Mouse (Mus musculus) kidney, adult 8-10 months (tissue): Measurements from ENCODE around the gene Pbld2.

Source experiments
- DNase-seq, 2 experiments: peaks; one replicate each; pipeline ENCODE4 v3.0.0; 2022

The Pbld2 gene

DNA sequence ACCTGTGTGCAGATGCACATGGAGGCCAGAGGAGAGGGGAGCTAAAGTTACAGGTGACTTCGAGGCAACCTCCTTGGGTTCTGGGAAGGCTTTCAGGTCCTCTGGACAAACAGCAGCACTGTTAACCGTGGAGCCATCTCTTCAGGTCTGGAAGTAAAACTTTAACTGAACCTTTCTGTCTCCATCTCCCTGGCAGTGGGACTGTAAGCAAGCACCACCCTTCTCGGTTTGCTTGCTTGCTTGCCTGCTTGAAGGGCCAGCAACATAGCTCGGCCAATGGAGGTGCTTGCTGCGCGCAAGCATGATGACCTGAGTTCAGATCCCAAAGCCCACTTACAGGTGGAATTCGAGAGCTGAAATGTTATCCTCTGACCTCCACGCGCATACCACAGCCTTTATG lies 40.4 kb downstream of the Pbld2 start:
- peak; percentile 50 to 65 for DNase-seq

DNA sequence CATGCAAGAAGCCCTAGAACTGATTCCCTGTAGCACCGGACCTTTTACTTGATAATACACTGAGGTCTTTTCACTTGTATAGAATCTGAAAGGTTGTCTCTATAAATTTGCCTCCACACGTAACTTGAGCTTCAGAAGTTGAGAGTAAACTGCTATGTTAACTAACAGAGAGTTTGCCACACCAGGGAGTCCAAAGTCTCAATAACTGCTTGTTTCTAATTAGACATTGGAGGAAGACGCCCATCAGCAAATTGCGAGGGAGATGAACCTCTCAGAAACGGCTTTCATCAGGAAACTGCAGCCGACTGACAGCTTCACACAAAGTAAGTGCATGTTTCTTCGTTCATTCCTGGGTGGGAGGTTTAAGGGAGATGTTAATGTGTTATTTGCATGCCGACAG lies 41.4 kb downstream of the Pbld2 start:
- DNase-seq: peak; percentile 26 to 29

DNA sequence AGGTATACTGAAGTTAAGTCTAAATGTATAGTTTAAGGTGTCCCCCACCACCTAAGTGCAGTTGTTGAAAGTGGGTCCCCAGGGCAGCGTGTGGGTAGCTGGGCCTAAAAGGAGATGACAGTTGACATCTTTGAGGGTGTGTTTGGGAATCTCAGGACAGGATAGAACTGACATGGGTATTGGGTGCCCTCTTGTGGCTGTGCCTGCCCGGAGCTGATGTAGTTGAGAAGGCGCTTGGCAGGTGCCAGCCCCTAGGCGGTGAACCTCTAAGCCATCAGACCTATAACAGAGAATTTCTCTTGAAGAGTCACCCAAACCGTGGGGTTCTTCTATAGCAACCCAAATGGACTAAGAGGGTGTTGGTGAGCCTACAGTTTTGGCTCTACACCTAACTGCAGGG lies 41.9 kb downstream of the Pbld2 start:
- DNase-seq: peak; percentile 78 to 87

DNA sequence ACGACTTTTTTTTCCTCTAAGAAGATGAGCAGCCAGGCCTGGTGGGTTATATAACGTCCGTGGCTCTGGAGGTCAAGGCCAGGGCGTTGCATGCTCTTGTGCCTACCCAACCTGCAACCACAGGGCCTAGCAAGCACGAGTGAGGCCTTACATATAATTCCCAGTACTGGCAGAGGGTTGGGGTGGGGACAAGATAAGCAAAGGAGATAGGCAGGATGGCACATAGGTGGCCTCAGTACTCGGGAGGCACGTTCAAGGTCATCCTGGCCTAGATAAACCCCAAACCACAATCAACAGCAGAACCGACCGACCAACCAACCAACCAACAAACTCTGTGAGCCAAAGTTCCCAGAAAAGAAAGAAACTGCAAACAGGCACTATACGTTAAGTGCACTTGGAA lies 62.2 kb downstream of the Pbld2 start:
- DNase-seq: no peak

DNA sequence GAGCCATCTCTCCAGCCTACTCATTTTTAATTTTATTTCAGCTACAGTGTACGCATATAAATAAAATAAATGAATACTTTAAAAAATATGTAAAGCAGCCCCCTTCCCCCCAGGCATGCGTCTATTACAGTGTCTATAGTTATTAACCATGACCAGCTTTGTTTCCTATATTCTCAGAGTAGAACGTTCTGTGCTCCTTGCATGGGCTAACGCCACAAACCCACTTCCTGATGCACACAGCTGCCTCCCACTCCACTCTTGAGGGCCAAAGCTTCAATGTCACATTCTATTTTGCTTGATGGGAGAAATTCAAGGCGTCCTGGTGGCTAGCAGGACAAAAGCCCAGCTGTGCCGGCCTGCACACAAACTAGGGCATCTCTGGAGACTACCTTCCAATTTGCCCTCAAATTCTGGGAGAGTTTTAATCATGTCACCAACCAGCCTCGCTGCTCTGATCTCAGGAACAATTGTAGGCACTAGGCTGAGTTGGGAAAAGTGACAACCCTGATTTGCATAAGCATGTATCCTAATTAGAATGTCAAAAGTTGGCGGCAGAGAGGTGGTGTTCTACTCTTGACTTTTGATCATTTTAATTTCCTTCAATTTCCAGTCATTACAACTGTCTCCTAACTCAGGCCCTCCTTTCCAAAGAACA lies 65.1 kb downstream of the Pbld2 start:
- DNase-seq: no peak

DNA sequence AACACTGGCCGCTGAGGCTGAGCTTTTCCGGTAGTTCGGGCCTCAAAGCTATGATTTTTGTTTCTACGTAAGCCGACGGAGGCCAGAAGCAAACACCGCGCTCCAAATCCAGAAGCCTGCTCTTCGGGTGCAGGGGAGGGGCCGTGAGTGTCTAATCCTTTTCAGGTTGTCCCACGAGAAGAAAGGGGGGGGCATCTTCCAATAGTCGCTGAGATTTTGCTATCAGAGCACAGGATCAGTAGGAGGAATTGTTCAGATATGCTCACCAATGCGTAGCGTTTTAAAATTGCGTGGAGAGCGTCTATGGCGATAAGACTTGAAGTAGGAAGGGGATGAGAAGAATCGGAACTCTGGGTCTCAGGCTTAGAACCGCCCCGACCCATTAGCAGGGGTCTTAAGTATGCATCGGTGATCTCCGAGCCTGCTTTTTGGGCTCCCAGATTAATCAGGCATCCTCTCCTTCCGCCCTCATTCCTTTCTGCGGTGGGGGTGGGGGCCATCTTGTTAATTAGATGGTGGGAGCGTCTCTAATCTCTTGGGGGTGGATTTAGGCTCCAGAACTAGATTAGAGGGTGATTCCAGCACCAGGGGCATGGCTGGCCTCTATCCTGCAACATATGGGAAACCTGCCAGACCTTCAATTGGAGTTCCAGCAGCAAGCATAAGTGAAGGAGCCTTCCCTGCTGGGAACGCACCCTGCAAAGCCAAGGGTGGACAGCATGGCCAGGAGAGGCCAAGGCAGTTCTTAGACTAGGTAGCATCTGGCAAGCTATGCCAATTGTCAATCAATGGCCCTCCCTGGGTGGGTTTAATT lies 65.8 kb downstream of the Pbld2 start:
- no peak for DNase-seq

DNA sequence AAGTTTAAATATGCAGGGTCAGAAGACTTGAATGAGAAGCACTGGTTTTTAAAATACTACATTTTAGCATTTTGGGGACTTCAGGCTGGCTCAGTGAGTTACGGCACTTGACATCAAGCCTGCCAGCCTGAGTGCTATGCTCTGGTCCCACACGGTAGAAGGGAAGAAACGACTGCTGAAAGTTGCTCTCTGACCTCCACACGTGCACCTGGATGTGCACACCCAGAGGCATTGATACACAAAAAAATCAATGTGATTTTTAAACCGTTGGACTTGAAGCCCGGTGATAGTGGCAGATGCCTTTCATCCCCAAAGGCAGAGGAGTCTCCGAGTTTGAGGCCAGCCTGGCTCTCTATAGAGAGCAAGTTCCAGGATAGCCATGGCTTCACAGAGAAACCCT lies 67.8 kb downstream of the Pbld2 start:
- no peak for DNase-seq

DNA sequence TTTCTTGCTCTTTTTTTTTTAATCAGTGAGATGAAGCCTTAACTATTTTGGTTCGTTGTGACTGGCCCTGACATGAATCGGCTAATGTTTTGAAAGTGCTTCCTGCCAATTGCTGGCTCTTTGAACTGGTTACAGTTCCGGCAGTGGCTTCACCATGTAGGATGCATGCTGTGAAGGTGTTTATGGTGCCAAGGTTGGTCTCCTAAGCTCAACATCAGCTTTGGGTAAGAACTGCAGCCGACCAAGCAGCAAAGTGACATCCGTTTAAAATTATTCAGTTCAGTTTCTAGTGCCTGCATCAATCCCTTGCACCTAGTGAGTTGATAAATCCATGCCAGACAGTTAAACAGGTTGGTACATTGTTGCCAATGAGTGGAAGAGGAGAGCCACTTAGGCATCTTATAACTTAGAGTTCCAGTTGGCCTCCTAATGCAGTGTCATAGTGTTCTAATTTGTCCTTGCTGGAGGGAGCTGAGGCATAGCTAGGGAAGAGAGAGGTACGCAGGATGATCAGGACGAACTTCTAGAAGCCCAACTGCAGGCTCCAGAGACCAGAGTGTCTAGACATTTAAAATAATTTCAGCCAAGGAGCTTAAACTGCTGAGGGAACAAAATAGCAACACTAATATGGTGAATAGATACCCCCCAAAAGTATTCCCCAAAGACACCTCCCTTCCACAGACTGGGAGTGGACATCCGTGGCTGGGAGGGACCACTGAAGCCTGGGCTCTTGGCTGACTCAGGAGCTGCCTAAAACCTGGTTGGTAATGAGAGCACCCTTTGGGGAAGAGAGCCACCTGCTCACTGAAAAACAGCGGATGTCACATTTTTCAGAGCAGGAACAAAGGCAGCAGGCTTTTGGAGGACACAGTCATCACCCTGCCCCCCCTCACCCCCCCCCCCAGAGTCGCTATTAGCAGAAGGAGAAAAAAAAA lies 68.8 kb downstream of the Pbld2 start:
- DNase-seq: no peak

DNA sequence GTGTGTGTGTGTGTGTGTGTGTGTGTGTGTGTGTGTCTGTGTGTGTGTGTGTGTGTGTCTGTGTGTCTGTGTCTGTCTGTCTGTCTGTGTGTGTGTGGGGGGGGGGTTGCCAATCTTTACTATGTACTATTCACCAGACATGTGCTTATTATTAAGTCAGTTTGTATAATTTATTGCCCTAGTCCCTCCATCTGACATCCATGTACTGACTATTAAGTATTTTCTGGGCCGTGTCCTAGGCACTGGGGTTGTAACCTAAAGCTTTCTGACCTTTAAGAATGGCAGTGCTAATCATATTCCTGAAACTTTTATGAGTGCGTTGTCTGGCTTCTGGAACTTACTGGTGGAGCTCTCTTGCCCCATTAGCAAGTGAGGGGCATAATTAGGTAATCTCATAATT lies 72.6 kb downstream of the Pbld2 start:
- DNase-seq: no peak

DNA sequence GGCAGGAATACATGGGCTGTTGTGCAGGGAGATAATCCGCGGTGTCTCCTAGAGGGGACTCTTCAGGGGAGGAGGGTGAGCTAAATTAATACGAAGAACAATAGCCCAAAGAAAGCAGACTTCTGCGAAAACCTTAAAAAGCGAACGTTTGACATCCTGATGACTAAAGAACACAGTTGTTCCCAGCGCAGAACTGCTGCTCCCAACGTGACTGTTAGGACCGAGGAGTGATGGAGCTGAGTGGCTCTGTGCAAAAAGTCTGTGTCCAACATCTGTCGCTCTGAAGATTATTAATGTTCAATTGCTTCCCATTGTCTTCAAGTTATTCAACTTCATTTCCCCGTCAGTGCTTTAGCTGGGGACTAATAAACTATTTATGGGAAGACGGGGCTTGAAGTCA lies 74.1 kb downstream of the Pbld2 start:
- DNase-seq: no peak

DNA sequence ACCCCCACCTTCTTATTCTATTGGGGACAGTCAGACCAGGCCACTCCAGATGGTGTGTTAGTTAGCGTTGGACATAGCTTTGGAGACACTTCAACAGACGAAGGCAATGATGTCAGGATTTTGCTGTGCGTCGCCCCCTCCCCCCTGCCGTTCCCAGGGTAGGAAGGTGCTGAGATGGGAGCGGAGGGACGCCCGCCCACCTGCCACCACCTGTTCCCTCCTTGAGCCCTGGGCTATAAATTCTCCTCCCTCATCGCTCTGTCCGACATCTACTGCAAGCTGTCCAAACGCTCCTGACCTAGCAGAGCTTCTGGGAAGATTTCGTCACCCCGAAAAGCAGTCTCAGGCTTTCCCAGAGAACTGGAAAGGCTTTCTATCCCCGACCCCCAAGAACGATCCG lies 75.4 kb downstream of the Pbld2 start, which contains the start of gene Atoh7:
Gene Atoh7 (plus strand): TSS at position 131 of the 400 bp plus-strand sequence.
- DNase-seq: no peak

DNA sequence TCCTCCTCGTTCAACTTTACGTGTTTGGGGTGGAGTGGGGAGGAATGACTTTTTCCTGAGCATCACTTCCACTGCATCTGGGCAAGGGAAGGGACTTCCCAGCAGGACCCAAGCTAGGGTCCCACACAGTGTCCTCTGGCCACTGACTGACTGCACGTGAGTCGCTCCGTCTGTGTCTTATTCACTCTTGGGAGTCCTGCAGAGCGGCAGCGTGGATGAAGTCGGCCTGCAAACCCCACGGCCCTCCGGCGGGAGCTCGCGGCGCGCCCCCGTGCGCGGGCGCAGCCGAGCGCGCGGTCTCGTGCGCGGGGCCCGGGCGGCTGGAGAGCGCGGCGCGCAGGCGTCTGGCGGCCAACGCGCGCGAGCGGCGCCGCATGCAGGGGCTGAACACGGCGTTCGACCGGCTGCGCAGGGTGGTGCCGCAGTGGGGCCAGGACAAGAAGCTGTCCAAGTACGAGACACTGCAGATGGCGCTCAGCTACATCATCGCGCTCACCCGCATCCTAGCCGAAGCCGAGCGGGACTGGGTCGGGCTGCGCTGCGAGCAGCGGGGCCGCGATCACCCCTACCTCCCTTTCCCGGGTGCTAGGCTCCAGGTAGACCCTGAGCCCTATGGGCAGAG lies 75.9 kb downstream of the Pbld2 start:
- no peak for DNase-seq

DNA sequence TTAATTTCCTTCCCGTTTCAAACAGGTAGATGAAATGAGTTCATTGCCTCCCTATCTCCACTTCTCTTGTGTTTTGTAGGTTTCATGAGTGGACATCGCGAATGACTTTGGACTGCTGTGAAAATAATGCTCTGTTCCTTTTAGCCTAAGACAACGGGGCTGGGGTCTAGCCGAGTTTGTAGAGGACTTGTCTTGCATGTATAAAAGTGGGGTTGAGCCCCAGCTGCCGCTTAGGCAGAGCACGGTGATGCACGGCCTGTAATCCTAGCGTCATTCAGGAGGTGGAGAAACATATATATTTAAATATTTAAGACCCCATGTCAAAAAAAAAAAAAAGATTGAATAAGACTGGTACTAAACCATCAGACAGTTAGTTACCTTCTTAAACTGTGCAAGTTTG lies 76.5 kb downstream of the Pbld2 start:
- DNase-seq: no peak
